Mouse (Mus musculus) megakaryocyte progenitor cell, adult 5-6 weeks (primary cell): ENCODE data around the gene Ankrd10. TPM values are rescaled to one million over a fixed set of nuclear protein-coding genes. Genes with fewer than 3 reads are reported as not detected.
"Not testable (repeated sequence)": the region's sequence is repeated elsewhere in the genome, so short reads cannot be mapped to it uniquely, and the experiment has no call there.

ENCODE experiments used
- ATAC-seq: replicated peaks from 2 replicates; pipeline ENCODE4 v1.8.0; 2016; ENCODE audit warnings: mild to moderate bottlenecking, moderate TSS enrichment, inconsistent platforms; ENCODE audit not compliant: poor library complexity
- total RNA-seq, 2 experiments: library from RNA; stranded (forward) in 1 of 2; stranded (reverse) in 1 of 2; fragments of 157-497, 149-512 nt in 1 of 2; fragments of 200-1000 nt in 1 of 2; gene quantifications; 2 replicates each; pipeline versions ENCODE4 v1.2.3 to v1.2.4; 2015 to 2017

Ankrd10 gene
- total RNA-seq, 2 experiments from 2014 or later, result 63.9 to 98.7 TPM

DNA sequence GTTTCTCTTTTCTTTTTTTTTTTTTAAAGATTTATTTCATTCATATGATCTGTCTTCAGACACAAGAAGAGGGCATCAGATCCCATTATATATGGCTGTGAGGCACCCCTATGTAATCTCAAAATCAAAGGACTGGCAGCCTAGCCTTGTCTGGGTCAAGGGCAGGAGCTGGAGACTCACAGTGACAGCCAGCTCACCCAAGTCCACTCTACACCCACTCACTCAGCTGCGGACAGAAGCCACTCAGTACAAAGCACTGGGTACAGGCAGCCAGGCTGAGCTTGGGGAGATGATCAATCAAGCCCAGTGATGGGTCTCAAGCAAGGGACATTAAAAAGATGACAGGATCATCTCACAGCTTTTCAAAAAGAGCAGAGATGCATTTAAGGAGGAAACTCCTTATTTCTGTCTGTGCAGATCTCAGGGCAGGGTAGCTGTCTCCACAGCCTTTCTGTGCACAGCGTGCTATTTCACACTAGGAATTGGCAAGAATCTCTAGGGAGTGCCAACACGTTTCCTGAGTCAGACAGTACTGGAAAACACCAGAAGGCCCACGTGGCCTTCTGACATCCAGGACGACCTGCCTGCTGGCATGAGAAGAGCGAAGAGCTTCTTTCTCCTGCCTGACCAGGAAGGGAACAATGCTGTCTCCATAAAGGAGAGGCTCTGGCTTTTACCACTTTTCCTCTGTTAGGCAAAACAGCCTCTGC lies 21.3 kb downstream of the Ankrd10 start:
- ATAC-seq, result no peak

DNA sequence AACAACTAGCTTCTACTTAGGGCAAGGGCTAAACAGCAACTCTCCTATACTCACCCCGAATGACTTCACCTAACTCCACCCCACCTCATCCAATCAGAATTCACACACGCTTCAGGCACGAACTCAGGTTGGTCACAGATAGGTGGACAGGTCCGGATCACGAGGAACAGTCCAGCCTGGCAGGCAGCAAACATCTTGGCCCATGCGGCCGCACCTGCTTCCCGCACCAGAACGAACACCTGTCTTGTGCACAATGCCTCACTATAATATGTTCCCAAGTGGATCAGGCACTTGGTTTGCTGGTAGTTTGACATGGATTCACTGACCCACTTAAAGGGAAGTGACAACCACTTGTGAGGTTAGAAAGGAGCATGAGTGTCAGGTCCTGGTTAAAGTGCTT lies 26.7 kb downstream of the Ankrd10 start:
- ATAC-seq, result no peak

DNA sequence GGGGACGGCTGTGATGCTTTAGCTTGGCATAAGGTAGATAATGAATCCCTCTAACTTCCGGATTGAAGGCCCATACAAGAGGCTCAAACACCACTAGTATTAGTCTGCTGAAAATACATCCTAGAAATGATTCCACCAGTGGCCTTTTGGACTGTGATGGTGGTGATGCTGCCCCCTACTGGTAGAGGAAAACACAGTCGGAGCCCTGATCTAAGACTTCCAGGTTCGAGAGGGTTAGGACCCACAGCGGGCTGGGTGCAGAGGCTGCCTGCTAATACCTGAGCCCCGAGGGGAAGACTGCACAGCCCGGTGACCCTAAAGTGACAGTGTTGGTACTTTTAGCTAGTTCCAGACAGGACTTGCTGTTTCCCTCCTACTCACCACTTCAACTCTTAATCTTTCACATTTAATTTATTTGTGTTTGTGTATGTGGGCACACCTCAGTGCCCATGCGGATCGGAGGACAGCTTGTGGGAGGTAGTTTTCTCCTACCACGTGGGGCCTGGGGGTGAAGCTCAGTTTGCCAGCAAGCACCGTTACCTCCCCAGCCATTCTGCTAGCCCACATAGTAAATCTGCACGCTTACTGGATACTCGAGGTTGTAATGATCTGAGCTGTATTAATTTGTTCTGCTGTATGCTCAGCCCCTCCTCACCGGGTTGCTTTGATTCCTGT lies 33.4 kb downstream of the Ankrd10 start:
- ATAC-seq, result peak; percentile 97

DNA sequence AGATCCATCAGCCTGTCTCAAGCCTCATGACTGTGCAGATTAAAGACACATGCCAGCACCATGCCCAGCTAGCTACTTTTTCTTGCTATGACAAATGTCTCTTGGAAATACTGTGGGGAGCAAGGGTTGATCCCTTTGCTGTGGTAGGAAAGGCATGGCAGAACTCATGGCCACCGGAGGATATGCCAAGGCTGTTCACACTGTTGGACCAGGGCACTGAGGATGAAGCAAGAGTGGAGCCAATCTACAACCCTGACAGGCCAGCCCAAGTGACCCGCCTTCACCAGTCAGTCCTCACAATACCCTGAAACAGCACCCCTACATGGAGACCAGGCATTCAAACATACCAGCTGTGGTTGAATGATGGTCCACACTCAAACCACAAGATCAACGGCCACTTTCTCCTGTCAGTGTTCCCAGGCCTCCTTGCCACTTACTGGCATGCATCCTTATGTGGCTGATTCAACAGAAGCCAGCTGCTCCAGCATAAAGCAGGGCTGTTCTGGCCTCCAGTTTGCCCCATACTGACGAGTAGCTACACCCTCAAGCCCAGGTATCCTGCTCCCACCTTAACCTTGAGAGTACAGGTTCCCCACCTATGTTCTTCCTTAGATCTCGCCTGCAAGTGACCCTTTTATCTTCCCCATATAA lies 35.1 kb downstream of the Ankrd10 start:
- peak; percentile 47 for ATAC-seq

DNA sequence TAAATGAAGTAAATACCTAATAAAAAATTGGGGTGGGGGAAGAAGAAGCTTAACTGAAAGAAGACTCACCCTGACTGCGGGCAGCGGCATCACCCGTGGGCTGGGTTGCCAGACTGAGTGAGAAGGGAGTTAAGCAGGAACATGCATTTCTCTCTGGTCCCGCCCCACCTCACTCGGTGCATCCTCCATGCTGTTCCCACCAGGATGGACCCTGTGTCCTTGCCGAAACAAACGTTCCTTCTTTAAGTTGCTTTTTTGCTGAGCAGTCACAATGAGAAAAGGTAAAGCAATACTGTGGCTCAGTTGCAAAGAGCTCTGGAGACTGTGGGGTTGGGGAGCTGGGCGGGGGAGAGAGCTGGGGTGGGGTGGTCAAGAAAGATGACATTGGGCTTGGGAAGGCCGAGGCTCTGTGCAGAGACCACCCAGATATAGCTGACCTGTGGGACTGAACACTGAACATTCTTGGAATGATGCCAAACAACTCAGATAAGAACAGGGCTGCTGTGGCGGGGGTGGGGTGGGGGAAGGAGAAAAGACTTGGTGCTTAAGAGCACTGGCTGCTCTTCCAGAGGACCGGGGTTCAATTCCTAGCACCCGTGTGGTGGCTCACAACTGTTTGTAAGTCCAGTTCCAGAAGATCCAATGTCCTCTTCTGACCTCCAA lies 42.2 kb downstream of the Ankrd10 start:
- ATAC-seq, result no peak

DNA sequence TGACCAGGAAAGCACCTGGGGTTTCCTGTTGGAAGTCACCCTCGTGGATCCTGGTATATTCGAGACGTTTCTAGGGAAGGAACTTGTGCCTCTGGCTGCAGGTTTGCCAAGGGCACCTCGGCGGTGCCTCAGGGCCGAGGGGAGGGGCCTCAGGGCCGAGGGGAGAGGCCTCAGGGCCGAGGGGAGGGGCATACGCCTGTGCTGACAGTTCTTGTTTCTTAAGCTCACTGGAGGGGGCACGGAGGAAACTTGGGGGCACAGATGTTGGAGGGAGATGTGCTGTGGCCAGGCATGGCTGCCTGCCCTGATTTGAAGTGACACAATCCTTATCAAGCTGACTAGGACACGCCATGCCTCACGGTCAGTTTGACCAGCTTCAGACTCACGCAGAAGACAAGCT lies 43.3 kb downstream of the Ankrd10 start:
- ATAC-seq, result peak; percentile 97

DNA sequence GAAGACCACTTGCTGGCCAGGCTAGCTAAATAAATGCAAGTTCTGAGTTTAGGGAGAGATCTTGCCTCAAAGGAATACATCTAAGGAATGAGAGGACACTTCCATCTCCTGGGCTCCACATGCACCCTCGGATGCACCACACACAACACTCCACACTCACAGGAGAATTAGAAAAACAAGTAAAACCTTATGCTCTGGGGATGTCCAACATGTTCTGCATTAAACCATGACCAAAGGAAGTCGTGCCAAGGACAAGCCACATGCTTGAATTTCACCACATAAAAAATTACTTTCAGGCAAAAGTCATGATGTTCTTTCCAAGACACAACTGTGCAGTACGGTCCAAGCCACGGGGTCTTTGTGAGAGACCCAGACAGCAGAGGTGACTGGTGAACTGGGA lies 43.7 kb downstream of the Ankrd10 start:
- no peak for ATAC-seq

DNA sequence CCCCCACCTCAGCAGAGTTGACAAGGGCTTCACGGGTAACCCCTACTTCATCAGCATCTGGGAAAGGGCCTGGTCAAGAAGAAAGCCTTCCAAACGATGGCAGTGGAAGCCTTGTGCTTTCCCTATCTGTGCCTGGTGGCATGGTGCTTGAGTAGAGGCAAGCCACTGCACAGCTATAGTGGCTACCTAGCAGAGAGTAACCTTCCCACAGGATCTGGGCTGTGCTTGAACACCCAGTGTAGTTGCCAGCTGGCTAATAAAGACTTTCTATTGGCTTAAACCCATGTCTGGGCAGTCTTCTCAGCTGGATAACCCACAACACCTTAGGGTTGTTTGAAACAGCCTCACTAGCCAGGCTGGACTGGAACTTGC lies 49.2 kb downstream of the Ankrd10 start:
- no peak for ATAC-seq

DNA sequence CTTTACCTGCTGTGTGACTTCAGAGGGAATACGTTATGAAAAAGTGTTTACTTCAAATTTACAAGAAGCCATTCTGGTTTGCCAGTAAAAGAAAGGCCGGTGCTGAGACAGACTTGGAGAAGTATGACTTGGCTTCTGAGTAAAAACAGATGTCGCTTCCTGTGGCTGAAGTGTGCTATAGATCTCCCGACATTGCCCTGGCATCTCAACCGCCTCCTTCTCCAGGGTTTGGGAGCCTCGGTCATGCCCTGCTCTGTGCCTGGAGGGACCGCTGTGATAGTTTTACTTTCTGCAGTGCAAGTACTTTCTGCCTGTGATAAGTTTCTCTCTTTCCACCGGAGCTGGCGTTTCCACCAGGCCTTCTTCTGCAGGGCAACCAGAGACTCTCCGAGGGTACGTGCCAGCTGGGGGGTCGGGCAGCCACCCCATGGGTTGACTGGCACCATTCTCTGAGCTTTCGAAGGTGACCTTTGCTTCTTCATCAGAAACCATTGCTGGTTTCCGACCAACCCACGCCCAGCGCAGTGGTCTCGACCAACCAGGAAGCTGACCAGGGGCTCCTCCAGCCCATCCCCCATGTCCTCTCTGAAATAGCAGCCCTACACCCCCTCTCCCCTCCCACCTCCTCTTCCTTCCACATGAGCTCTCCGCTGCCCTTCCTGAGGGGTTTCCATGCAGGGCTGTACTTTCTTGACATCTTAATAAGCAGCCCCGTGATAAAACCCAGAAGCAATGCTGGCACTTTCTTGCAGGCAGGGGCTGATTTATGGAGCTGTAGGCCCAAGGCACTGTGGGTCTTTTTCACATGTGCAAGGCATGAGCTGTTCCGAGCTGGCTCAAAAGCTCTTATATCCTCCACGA lies 49.8 kb downstream of the Ankrd10 start:
- peak; percentile 46 for ATAC-seq

DNA sequence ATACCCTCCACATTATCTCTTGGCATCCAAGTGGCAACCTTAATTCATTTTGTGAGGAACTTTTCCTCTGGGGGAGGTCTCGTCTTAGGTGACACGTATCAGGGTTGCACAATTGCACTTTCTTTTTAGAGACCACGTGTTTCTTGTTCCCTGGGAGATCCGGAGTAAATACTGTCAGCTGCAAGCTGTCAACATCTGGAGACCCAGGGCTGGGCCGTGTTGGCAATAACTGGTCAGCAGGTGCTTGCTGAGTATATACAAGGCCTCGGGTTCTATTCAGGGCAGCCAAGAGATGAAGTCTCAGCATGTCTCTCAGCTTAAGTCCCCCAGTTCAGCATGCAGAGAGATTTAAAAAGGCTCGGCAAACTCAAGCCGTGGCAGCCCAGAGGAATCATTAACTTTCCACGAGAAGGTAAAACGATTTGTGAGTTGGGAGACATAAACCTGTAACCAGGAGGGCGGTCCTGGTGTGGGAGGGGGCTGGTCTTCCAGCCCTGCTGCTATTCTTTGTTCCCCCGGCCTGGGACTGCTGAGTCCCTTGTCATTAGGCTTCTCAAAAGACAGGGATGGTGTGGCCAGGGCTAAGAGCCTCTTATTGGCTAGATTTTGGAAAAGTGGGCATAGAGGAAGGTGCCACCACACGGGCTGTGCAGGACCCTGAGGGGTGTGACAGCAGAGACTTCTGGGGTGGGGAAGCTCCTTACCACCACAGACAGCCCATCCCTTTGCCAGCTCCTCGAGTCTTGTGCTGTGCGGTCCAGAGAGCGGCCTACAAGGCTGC lies 59.8 kb downstream of the Ankrd10 start:
- peak; percentile 74 for ATAC-seq

DNA sequence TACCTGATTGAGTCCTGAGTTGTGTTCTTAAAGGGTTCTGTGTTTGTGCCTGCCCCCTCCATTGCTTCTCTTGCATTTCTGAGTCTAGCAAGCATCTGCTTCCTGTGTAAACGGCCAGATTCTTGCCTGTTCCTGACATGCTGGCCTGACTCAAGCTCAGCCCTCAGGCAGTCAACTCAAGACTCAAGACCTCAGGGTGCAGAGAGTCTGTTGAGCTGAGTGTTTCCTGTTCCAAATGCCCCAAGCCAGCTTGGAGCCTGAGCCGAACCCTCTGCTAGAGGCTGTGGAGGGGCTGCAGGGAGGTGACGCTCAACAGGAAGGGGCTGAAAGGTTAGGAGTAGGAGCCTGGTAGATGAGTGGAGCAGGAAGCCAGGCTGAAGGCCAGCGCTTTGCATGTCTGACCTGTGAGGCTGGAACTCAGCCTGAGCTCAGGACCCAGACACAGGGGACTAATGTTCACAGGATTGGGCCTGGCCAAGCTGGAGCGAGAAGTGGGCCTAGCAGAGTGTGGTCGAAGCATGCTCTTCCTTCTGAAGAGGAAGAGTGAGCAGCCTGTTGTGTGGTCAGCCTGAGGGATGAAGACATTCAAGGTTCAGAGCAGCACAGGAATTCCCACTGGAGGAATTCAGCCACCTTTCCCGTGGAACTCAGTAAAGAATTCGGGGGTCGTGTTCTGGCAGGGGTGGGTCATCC lies 60.5 kb downstream of the Ankrd10 start:
- peak; percentile 64 for ATAC-seq

DNA sequence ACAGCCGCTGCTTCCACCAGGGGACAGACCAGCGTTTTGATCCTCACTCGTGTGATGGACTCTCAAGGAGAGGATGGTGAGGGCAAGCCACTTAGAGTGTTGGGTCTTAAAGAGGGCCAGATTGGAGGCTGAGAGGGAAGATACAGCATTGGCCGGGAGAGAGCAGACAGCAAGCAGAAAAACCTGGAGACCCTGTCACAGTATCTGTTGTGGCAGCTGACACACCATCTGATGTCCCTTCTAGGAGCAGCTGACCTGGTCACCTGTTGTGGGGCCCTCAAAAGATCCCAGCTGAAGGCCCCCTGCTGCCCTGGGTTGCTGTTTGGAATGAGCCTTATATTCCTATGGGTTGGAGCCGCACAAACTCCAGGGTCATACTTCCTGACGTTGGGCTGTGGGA lies 63.1 kb downstream of the Ankrd10 start:
- no peak for ATAC-seq

DNA sequence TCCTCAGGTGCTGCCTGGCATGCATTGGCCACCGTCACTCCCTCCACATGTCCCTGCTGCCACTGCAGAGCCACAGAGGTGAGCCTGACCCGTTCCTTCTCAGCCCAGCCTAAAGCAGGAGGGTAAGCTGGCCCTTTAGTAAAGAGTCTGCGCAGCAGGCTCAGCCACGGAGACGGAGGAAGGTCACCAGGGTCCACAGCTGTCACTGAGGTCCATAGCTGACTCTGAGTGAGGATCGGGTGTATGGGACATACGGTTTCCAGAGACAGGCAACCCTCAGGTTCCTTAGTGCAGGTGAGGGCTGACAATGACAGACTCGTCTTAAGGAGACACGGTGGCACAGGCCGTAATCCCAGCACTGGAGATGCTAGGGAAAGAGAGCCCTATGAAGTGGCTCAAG lies 63.6 kb downstream of the Ankrd10 start:
- ATAC-seq, result no peak

DNA sequence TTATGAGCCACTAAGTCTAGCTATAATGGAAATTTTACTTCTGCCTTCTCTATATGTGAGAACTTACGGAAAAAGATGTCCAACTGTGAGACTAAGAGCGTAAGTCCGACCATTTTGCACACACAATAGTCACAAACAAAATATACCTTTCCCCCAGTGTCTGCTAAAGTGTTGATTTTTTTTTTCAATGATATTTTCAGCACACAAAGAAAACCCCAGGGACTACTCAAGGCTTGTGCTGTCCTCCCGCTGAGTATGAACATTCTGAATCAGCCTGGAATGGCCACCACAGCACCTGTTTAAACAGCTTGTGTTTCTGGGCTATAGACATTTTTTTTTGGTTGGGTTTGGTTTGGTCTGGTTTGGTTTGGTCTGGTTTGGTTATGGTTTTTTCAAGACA lies 64.8 kb downstream of the Ankrd10 start:
- ATAC-seq, result no peak

DNA sequence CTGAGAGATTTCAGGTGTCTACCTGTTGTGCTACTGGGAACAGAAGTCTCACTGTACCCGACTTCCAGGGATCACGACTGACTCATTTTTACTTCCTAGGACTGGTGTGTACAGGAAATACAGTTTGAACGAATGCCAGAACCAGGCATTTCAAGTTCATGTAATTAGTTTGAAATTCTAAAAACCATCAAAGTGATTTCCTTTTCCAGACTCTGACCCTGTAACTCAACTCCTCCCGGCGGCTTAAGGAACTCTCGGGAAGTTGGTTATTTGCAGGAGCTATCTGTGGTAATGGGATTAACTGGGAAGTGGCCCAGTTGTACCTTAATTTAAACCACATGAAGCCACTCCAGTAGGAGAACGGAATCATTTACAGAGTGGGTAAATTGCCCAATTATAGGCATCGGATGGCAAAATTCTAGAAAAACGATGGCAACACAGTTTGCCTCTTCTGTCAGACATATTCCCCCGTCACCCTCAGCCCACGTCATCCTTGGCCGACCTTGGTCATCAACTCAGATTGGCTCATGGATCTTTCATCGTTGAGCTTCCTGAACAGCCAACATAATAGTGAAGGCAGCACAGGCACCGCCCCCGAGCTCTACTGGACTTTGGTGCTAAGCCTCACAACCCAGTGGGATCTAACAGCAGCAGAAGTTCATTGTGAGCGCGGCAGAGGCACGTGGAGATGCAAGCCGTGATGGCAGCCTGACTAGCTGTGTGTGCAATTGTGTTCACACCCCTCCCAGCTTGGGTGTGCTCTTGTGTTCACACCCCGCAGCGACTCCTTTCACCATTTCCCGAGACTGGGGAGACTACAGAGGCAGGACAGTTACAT lies 66.1 kb downstream of the Ankrd10 start:
- no peak for ATAC-seq

DNA sequence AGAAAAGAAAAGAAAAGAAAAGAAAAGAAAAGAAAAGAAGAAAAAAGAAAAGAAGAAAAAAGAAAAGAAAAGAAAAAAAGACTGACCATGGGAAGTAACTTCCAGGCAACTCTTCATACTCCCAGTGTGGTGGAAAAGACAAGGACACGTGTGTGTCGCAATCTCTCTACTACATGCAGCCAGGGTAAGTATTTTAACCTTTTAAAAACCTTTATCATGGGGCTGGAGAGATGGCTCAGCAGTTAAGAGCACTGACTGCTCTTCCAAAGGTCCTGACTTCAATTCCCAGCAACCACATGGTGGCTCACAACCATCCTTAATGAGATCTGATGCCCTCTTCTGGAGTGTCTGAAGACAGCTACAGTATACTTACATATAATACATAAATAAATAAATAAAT lies 67.4 kb downstream of the Ankrd10 start:
- not testable (repeated sequence) for ATAC-seq

DNA sequence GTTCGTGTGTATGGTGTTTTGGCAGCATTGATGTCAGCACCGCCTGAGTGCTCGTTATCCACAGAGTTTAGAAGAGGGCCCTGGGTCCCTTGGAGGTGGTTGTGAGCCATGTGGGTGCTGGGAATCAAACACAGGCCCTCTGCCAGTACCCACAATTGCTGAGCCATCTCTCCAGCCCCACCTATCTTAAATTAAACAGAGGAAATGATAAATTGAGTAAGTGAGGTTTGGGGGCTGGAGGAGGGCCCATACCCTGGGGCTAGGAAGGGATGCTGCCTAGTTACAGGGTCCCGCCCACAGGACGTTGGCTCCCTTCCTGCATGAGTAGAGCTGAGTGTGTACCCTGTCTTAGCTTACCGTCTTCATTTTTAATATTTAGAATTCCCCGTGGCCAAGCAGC lies 70.8 kb downstream of the Ankrd10 start:
- no peak for ATAC-seq

DNA sequence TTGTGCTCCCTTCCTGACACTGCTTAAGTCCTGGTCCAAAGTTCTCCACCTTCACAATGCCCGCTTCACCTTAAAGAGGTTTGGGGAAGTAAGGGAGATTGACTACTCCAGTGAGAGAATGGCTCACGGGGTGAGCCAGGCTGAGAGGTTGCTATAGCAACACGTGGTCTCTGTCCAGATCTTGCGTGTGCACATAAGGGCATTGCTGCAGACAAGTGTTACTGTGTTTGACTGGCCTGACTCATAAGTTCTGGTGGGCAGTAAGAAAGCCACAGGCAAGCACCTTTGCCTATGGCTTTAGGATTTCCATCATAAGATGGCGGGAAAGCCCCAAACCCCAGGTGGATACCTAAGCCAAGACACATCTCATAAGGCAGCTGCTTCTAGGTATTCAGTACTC lies 71.3 kb downstream of the Ankrd10 start:
- peak; percentile 85 for ATAC-seq
